Comparison of ENCODE assay signal across 8 mouse cellular contexts in genomic region chr15:81235086-81235920, GRCm38 (mm10). TPM values are rescaled to one million over a fixed set of nuclear protein-coding genes. Genes with fewer than 3 reads are reported as not detected.
DNase-seq lines count a peak whose midpoint lies in the region; ATAC-seq lines count a peak whose summit lies in the region.

Gene Mchr1 (plus strand): TSS chr15:81235499.

- no peaks in the 10 kb centered on the region for H3K36me3 ChIP-seq in hindbrain, embryonic 14.5 days (replicated peaks; ENCODE audit: control insufficient read depth, insufficient read depth)

- under 1% methylated on average over 25 of the region's 25 CpGs for WGBS in hindbrain, embryonic 14.5 days

- H3K9me3 ChIP-seq in hindbrain, embryonic 14.5 days (ENCODE audit: control insufficient read depth, low read length) = no peaks in the 10 kb centered on the region

- peak within 1 kb of the TSS; percentile 52 for H3K9ac ChIP-seq in hindbrain, embryonic 14.5 days

- no peak within 1 kb of the TSS for H3K27ac ChIP-seq in hindbrain, embryonic 14.5 days

- no peaks in the 10 kb centered on the region for H3K27me3 ChIP-seq in hindbrain, embryonic 14.5 days (ENCODE audit: control insufficient read depth, insufficient read depth, low read length)

- H3K4me1 ChIP-seq in hindbrain, embryonic 14.5 days (replicated peaks; ENCODE audit: control insufficient read depth, insufficient read depth, low read length) = peaks cover 14% of the 10 kb centered on the region; the same call in 1 of the 2 replicates

- DNase-seq in R1 (ENCODE audit: low read depth, low spot score) = peak; percentile 29
- DNase-seq in cerebellum, adult 9-11 months = peak; percentile 30
- DNase-seq in frontal cortex, postnatal 10 days (ENCODE audit: low spot score in 2 of 2) = peak; percentile 68 to 73
- peak; percentile 69 for DNase-seq in hindbrain, embryonic 14.5 days (ENCODE audit: low spot score)
- peak; percentile 70 to 72 for DNase-seq in left cerebral cortex, adult 18-20 months (ENCODE audit: low spot score in 2 of 2)
- DNase-seq in lung, postnatal 10 days = peak; percentile 74
- DNase-seq in right cerebral cortex, postnatal 14 days = peak; percentile 76

- H3K4me3 ChIP-seq in hindbrain, embryonic 14.5 days (replicated peaks; ENCODE audit: low read length) = peak within 1 kb of the TSS; percentile 33

- ATAC-seq in hindbrain, embryonic 14.5 days (ENCODE audit: low FRiP score) = peak; percentile 87
- no peak for ATAC-seq in megakaryocyte progenitor cell, adult 5-6 weeks (replicated peaks; ENCODE audit: poor library complexity)

- peak within 1 kb of the TSS; percentile 56 for H3K4me2 ChIP-seq in hindbrain, embryonic 14.5 days (replicated peaks)

RNA-seq across cellular contexts. Expression of gene Mchr1, which starts in this region (rescaled TPM):
- 3.4 and 5.4 TPM in 2 replicates for polyA plus RNA-seq in hindbrain, embryonic 14.5 days (2014; fragmentation: Nextera tagmentation; extraction: Ambion mirVana)
- total RNA-seq in left cerebral cortex, adult 18-20 months (2021) = 10 to 100 TPM; 20.7 to 25.6 TPM
- not detected in 2 replicates for total RNA-seq in megakaryocyte progenitor cell, adult 5-6 weeks (2015)
- total RNA-seq in megakaryocyte progenitor cell, adult 5-6 weeks (2017) = not detected in 2 replicates

Comparison
In these comparisons a context has a peak if more than half of its experiments do, and no peak if none do; other contexts are left out.
1. RNA of gene Mchr1 (total RNA-seq): 20.7 to 25.6 TPM in left cerebral cortex, adult 18-20 months; not detected in megakaryocyte progenitor cell, adult 5-6 weeks; every median in the first group is over 10 times any median in the second.
2. Peak in every context shown above with its lines, with median percentiles within 50 percentile points of each other: DNase-seq.